Mouse (Mus musculus) Muller cell, postnatal 12 days (primary cell): ENCODE results near the gene Zfp827.
A peak's percentile ranks its signal among the peaks of the same experiment; 100 is the strongest.

Experiments used
- DNase-seq: peaks from one replicate; pipeline ENCODE4 v3.0.0-alpha.2; 2015; ENCODE audit errors: inconsistent ontology term

Zfp827 gene

DNA sequence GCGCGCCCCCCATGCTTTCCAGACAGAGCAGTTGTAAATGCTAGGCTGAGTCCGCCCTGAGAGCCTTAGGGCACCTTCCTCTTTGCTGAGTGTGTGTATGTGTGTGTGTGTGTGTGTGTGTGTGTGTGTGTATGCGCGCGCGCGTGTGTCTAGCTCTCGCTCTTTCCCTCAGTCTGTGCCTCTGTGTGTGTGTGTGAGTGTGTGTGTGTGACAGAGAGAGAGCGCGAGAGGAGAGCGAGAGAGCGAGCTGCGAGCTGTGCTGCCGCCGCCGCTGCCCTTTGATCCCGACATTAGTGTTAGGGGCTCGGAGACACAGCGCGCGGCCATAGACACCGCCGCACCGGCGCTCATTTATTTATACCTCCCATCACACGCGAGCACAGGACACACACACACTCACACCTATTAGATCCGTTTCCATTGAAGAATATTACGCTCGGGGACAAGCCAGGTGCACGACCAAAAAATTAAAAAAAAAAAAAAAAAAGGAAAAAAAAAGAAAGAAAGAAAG is at the start of gene Zfp827:
Gene Zfp827 (plus strand): TSS at position 461 of the 511 bp plus-strand sequence.
- DNase-seq, result peak; percentile 85

DNA sequence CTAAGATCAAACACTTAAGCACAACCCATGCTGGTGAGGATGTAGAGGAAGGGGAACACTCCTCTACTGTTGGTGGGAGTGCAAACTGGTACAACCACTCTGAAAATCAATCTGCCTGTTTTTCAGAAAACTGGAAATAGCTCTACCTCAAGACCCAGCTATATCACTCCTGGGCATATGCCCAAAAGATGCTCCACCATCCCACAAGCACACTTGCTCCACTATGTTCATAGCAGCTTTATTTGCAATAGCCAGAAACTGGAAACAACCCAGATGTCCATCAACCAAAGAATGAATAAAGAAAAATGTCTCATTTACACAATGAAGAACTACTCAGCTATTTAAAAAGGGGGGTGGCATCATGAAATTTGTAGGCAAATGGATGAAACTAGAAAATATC is 23.9 kb upstream of the Zfp827 start:
- DNase-seq, result no peak

DNA sequence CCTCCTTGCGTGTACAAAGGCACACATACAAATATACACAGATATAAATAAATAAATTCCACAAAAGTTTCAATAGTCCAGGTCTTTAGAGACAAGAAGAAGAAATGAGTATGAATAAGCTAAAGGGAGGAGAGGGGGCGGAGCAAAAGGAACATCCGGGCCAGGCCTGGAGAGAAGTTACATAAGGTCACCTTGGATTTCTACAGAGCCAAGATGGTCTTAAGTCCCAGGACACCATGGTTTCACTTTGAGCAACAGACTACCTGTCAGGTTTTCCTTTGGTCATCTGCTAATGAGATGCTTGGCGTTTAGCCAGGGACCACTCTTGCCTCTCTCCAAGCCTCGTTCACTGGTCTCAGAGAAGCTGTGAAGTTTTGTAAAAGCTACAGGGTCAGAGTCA is 13.2 kb upstream of the Zfp827 start:
- DNase-seq, result no peak

DNA sequence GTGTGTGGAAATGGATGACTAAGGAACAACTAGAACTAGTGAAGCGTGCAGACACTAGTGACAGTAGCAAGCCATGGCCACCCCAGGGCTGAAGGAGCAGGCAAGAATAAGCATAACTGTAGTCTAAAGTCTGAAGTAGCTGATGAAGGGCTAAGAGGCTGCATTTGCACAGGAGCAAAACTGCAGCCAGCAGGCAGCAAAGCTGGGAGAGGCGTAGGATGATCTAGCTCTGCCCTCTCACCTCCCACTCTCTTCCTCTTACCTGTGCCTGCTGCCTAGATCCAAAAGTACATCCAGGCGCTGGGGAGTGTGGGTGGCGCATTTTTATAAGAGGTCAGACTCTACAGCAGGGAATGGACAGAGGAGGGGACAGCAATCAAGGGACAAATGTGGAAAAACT is 12.2 kb upstream of the Zfp827 start:
- no peak for DNase-seq

GRCm38 (mm10) chr8:79016583-79016982 is 11.7 kb upstream of the Zfp827 start:
- DNase-seq, result no peak

DNA sequence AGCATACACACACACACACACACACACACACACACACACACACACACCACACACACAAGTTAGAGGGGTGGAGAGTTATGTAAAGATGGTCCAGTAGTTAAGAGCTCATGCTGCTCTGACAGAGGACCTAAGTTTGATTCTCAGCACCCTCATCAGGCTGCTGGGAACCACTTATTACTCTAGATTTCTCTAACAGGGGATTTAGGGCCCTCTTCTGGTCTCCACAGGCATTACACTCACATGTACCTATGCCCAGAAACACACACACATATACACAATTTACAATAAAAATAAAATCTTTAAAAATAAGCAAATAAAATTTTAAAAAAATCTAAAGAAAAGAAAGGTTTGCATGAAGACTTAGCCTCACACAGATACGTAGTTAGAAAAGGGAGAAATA is 4.3 kb upstream of the Zfp827 start:
- no peak for DNase-seq

GRCm38 (mm10) chr8:79027319-79027718 is 918 bp upstream of the Zfp827 start:
- DNase-seq, result no peak

DNA sequence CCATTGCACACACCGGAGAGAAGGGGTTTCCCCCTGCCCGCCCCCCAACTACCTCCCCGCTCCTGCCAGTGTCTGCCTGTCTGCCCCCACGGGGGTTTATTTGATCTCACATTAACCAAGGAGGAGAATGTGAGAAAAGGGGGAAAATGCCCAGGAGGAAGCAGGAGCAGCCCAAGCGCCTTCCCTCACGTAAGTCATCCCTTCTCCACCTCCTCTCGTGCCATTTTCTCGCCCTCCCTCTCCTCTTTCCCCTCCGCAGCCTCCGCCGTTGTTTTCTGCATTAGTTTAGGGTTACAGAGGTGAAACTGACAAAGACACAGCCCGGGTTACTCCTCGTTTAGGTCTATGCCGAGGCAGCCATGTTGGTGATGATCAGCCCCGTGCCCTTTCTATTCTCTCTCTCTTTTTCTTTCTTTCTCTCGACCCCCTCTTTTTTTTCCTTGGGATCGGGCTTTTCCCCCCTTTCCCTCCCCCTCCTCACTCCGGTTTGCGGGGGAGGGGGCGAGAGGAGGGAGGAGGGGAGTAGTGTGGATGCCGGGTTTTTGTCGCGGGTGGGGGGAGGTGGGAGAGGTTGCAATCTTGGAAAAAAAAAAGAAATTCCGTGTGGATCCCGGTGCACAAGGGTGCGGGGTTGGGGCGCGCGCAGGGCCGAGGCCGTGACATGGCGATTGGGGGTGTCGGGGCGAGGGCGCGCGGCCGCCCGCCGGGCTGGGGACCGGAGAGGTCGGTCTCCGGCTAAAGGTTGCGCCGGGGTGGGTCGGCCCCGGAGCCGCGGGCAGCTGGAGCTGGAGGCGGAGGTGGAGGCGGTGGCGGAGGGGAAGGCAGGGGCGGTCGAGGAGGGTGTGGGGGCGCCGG is 531 bp downstream of the Zfp827 start:
- DNase-seq, result peak; percentile 58

GRCm38 (mm10) chr8:79029396-79030325 is 1.4 kb downstream of the Zfp827 start:
- DNase-seq, result peak; percentile 85

- peak; percentile 55 for DNase-seq
Measured at GRCm38 (mm10) chr8:79030326-79031265, 2.4 kb downstream of the Zfp827 start.

- DNase-seq, result no peak
Measured at GRCm38 (mm10) chr8:79037532-79037931, 9.3 kb downstream of the Zfp827 start.

GRCm38 (mm10) chr8:79037991-79038390 is 9.8 kb downstream of the Zfp827 start:
- no peak for DNase-seq

DNA sequence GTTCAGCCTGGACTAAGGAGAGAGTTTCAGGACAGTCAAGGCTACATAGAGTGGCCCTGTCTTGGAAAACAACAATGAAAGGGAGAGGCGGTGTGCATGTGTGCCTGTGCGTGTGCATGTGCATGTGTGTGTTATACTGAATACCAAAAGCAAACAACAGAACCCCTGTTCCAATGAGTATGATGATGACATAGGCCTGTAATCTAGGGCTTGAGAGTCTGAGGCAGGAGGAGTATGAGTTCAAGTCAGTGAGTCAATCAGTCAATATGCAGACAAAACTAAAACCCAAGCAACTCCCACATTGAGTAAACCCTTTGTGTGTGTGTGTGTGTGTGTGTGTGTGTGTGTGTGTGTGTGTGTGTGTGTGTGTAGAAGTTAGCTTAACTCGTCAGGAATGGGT is 13.2 kb downstream of the Zfp827 start:
- DNase-seq, result no peak

GRCm38 (mm10) chr8:79042252-79042651 is 14.0 kb downstream of the Zfp827 start:
- DNase-seq, result no peak

DNA sequence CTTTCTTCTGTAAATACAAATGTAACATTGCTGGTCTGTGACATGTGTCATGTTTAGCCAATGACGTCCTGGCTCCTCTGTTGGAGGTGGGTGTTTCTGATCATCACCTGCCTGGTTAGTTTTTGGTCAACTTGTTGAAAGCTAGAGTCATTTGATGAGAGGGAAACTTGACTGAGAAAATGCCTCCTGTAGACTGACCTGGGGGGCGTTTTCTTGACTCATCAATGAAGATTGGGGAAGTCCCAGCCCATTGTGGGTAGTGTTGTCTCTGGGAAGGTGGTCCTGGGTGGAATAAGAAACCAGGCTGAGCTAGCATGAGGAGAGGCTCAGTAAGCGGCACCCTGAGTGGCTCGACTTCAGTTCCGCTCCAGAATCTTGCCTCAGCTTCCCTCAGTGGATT is 16.4 kb downstream of the Zfp827 start:
- no peak for DNase-seq

DNA sequence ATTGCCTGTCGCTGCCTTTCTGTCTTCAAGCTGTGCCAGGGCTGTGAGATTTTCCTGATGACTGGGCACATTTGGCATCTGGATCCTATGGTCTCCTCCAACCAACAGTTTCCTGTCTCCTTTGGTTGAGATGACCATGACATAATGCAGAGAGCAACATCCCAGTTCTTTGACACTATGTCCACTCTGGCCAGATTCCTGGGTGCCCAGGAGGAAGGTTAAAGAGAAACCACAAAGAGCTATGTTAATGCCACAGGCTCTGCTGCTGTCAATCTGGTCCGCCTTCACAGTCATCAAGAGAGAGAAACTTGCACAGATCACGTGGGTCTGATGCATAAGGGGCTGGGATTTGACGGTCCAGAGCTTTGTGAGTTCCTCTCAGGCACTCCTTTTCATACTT is 18.4 kb downstream of the Zfp827 start:
- DNase-seq, result peak; percentile 61

- no peak for DNase-seq
Measured at GRCm38 (mm10) chr8:79048388-79049005, 20.3 kb downstream of the Zfp827 start.

DNA sequence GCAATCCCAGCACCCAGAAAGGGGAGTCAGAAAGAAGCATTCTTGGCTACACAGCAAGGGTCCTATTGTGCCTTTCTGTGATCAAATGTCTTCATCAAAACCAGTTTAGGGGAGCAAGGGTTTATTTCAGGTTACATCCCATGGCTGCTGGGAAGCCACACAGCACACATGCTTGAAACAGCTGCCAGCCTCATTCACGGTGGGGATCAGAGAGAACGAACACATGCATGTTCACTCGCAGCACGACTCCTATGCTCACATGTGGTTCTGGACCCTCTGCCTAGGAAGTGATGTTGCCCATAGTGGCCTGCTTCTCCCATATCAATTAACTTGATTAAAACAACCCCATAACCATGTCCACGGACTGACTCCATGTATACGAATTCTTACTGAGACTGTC is 26.0 kb downstream of the Zfp827 start:
- no peak for DNase-seq

- no peak for DNase-seq
Measured at GRCm38 (mm10) chr8:79057179-79057578, 28.9 kb downstream of the Zfp827 start.

- DNase-seq, result no peak
Measured at GRCm38 (mm10) chr8:79059361-79059760, 31.1 kb downstream of the Zfp827 start.
